Mouse (Mus musculus): ENCODE measurements at regions not wholly inside any gene's neighbourhood (a gene's known extent, or its start where the extent isn't known, plus 50 kb on each side); places are given as distances from the start of the nearest gene placed in this dataset.

DNA sequence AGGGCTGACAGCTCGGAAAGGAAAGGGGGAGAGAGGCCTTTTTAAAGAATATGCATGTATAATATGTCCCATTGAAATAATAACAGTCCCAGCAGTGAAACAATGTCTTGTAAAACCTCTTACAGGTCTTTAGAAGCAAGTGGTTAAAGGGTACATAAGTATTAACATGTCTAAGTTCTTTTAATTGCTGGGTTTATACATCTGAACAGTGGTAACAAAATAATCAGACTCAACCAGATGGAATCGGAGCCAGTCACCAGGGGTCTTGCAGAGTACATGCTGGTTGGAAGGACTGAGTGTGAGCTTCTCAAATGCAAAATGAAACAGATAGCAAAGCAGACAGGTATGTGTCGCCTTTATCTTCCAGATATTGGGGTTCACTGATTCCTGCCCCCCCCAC, 317.3 kb downstream of the Nsun3 start:
- Histone ChIP-seq H3K36me3 (ENCODE audit: control insufficient read depth, insufficient read depth) (no peaks in the 10 kb centered on the region), H3K27me3 (ENCODE audit: control insufficient read depth, insufficient read depth, insufficient read length) (no peaks in the 10 kb centered on the region), H3K79me3 (ENCODE audit: low read depth) (no peaks in the 10 kb centered on the region), H3ac (ENCODE audit: control insufficient read depth, insufficient read length, low read depth) (no peak overlapping the region), H3K4me3 (ENCODE audit: insufficient read depth, poor library complexity, severe bottlenecking) (no peak overlapping the region), H3K79me2 (ENCODE audit: control insufficient read depth, insufficient read depth) (no peaks in the 10 kb centered on the region)
- TF ChIP-seq CTCF (IDR thresholded peaks at IDR 0.05; ENCODE audit: control insufficient read depth, insufficient read depth, insufficient read length): no peak
- no peak for TF ChIP-seq MAX (IDR thresholded peaks at IDR 0.05)
- no peak for TF ChIP-seq MYOG (IDR thresholded peaks at IDR 0.05; ENCODE audit: control insufficient read depth, extremely low read depth, insufficient read length)
- TF ChIP-seq FOSL1 (IDR thresholded peaks at IDR 0.05; ENCODE audit: insufficient read depth, low read length, poor library complexity, severe bottlenecking): no peak
- TF ChIP-seq CEBPB (IDR thresholded peaks at IDR 0.05; ENCODE audit: low read depth): no peak
- no peak for TF ChIP-seq MYOD1 (IDR thresholded peaks at IDR 0.05; ENCODE audit: control insufficient read depth, insufficient read length, low read depth)
- TF ChIP-seq USF1 (IDR thresholded peaks at IDR 0.05; ENCODE audit: low read depth): no peak

GRCm38 (mm10) chr16:62468846-62469245, 317.8 kb downstream of the Nsun3 start:
- Histone ChIP-seq H3K36me3 (ENCODE audit: control insufficient read depth, insufficient read depth) (no peaks in the 10 kb centered on the region), H3K27me3 (ENCODE audit: control insufficient read depth, insufficient read depth, insufficient read length) (no peaks in the 10 kb centered on the region), H3K4me3 (ENCODE audit: insufficient read depth, poor library complexity, severe bottlenecking) (no peak overlapping the region), H3K79me2 (ENCODE audit: control insufficient read depth, insufficient read depth) (no peaks in the 10 kb centered on the region), H3ac (ENCODE audit: control insufficient read depth, insufficient read length, low read depth) (no peak overlapping the region), H3K79me3 (ENCODE audit: low read depth) (no peaks in the 10 kb centered on the region)
- no peak for TF ChIP-seq USF1 (IDR thresholded peaks at IDR 0.05; ENCODE audit: low read depth)
- no peak for TF ChIP-seq MAX (IDR thresholded peaks at IDR 0.05)
- TF ChIP-seq MYOG (IDR thresholded peaks at IDR 0.05; ENCODE audit: control insufficient read depth, extremely low read depth, insufficient read length): no peak
- no peak for TF ChIP-seq FOSL1 (IDR thresholded peaks at IDR 0.05; ENCODE audit: insufficient read depth, low read length, poor library complexity, severe bottlenecking)
- TF ChIP-seq MYOD1 (IDR thresholded peaks at IDR 0.05; ENCODE audit: control insufficient read depth, insufficient read length, low read depth): no peak
- TF ChIP-seq CTCF (IDR thresholded peaks at IDR 0.05; ENCODE audit: control insufficient read depth, insufficient read depth, insufficient read length): no peak
- no peak for TF ChIP-seq CEBPB (IDR thresholded peaks at IDR 0.05; ENCODE audit: low read depth)

GRCm38 (mm10) chr16:62459949-62460551, 326.6 kb downstream of the Nsun3 start:
- Histone ChIP-seq H3K36me3 (ENCODE audit: control insufficient read depth, insufficient read depth) (no peaks in the 10 kb centered on the region), H3K27me3 (ENCODE audit: control insufficient read depth, insufficient read depth, insufficient read length) (no peaks in the 10 kb centered on the region), H3K79me2 (ENCODE audit: control insufficient read depth, insufficient read depth) (no peaks in the 10 kb centered on the region), H3K79me3 (ENCODE audit: low read depth) (no peaks in the 10 kb centered on the region), H3ac (ENCODE audit: control insufficient read depth, insufficient read length, low read depth) (no peak overlapping the region), H3K4me3 (ENCODE audit: insufficient read depth, poor library complexity, severe bottlenecking) (no peak overlapping the region)
- TF ChIP-seq MYOG (IDR thresholded peaks at IDR 0.05; ENCODE audit: control insufficient read depth, extremely low read depth, insufficient read length): no peak
- TF ChIP-seq FOSL1 (IDR thresholded peaks at IDR 0.05; ENCODE audit: insufficient read depth, low read length, poor library complexity, severe bottlenecking): no peak
- no peak for TF ChIP-seq USF1 (IDR thresholded peaks at IDR 0.05; ENCODE audit: low read depth)
- TF ChIP-seq MAX (IDR thresholded peaks at IDR 0.05): no peak
- TF ChIP-seq CTCF (IDR thresholded peaks at IDR 0.05; ENCODE audit: control insufficient read depth, insufficient read depth, insufficient read length): no peak
- TF ChIP-seq MYOD1 (IDR thresholded peaks at IDR 0.05; ENCODE audit: control insufficient read depth, insufficient read length, low read depth): no peak

DNA sequence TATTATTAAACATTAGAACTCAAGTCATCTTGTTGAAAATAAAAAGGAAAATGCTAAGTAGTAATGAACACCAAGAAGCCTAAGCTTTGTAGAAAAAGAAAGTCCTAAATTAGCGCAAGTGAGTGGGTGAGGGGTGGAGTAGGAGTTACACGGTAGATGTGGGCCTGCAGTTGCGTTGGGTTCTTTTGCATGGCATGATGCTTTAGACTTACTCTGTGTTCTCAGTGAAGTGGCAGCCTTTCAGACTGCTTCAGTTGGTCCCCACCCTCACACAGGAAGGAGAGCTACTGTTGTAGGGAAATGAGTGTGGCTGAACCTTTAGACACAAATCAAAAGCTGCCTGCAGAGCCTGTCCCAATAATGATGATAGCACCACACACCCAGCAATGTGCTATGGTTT, 336.9 kb downstream of the Nsun3 start:
- TF ChIP-seq MYOD1 (IDR thresholded peaks at IDR 0.05; ENCODE audit: control insufficient read depth, insufficient read length, low read depth) (no peak), USF1 (IDR thresholded peaks at IDR 0.05; ENCODE audit: low read depth) (no peak), CTCF (IDR thresholded peaks at IDR 0.05; ENCODE audit: control insufficient read depth, insufficient read depth, insufficient read length) (no peak), MAX (IDR thresholded peaks at IDR 0.05) (no peak), MYOG (IDR thresholded peaks at IDR 0.05; ENCODE audit: control insufficient read depth, extremely low read depth, insufficient read length) (no peak), CEBPB (IDR thresholded peaks at IDR 0.05; ENCODE audit: low read depth) (no peak), FOSL1 (IDR thresholded peaks at IDR 0.05; ENCODE audit: insufficient read depth, low read length, poor library complexity, severe bottlenecking) (no peak)
- no peaks in the 10 kb centered on the region for H3K36me3 ChIP-seq (ENCODE audit: control insufficient read depth, insufficient read depth)
- no peaks in the 10 kb centered on the region for H3K79me3 ChIP-seq (ENCODE audit: low read depth)
- no peak overlapping the region for H3K4me3 ChIP-seq (ENCODE audit: insufficient read depth, poor library complexity, severe bottlenecking)
- H3K79me2 ChIP-seq (ENCODE audit: control insufficient read depth, insufficient read depth): no peaks in the 10 kb centered on the region
- no peaks in the 10 kb centered on the region for H3K27me3 ChIP-seq (ENCODE audit: control insufficient read depth, insufficient read depth, insufficient read length)
- no peak overlapping the region for H3ac ChIP-seq (ENCODE audit: control insufficient read depth, insufficient read length, low read depth)

DNA sequence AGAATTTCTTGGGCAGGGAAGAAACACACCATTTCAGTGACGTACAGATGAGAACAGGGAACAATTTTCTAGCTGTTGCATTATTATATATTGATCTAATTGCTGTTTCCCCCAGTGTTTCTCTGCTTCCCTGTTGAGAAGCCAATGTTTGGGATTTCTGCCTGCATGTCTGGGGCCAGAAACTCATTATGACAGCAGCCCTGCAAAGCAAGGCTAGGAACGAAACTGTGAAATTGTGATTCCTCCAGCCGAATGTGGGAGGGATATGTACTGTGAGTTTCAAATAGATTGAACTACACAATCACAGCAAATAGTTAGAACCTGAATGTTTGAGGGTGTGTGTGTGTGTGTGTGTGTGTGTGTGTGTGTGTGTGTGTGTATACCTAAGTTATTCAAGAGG, 339.2 kb downstream of the Nsun3 start:
- no peaks in the 10 kb centered on the region for H3K27me3 ChIP-seq (ENCODE audit: control insufficient read depth, insufficient read depth, insufficient read length)
- no peaks in the 10 kb centered on the region for H3K36me3 ChIP-seq (ENCODE audit: control insufficient read depth, insufficient read depth)
- no peaks in the 10 kb centered on the region for H3K79me2 ChIP-seq (ENCODE audit: control insufficient read depth, insufficient read depth)
- no peaks in the 10 kb centered on the region for H3K79me3 ChIP-seq (ENCODE audit: low read depth)
- no peak overlapping the region for H3K4me3 ChIP-seq (ENCODE audit: insufficient read depth, poor library complexity, severe bottlenecking)
- TF ChIP-seq MYOG (IDR thresholded peaks at IDR 0.05; ENCODE audit: control insufficient read depth, extremely low read depth, insufficient read length): no peak
- no peak for TF ChIP-seq CEBPB (IDR thresholded peaks at IDR 0.05; ENCODE audit: low read depth)
- no peak for TF ChIP-seq FOSL1 (IDR thresholded peaks at IDR 0.05; ENCODE audit: insufficient read depth, low read length, poor library complexity, severe bottlenecking)
- no peak for TF ChIP-seq MAX (IDR thresholded peaks at IDR 0.05)
- no peak for TF ChIP-seq CTCF (IDR thresholded peaks at IDR 0.05; ENCODE audit: control insufficient read depth, insufficient read depth, insufficient read length)
- no peak for TF ChIP-seq USF1 (IDR thresholded peaks at IDR 0.05; ENCODE audit: low read depth)
- TF ChIP-seq MYOD1 (IDR thresholded peaks at IDR 0.05; ENCODE audit: control insufficient read depth, insufficient read length, low read depth): no peak
- H3ac ChIP-seq (ENCODE audit: control insufficient read depth, insufficient read length, low read depth): no peak overlapping the region

Data from C2C12 (cell line).